Mouse (Mus musculus): ENCODE measurements around the gene Urb1.
A peak's percentile ranks its signal among the peaks of the same experiment; 100 is the strongest.

Urb1 gene

DNA sequence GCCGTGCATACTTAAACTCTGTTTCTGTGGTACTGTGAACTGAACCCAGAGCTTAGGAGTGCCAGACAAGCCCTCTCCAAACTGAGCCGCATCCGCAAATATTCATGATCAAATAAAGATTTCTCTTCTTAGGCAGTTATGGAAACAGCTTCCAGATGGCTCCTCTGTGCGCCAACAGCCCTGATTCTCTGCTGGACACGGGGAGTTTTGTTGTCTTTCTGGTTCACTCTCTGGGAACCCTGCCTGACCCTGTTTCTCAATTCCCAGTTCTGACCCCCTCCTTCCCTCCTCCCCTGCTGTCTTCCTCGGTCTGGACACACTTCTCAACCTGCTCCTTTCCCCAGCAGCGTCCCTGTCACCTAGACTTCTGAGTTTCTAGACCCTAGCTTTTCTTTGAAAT, 12.8 kb upstream of the Urb1 start:
- DNase-seq (ENCODE audit: low spot score), result no peak

DNA sequence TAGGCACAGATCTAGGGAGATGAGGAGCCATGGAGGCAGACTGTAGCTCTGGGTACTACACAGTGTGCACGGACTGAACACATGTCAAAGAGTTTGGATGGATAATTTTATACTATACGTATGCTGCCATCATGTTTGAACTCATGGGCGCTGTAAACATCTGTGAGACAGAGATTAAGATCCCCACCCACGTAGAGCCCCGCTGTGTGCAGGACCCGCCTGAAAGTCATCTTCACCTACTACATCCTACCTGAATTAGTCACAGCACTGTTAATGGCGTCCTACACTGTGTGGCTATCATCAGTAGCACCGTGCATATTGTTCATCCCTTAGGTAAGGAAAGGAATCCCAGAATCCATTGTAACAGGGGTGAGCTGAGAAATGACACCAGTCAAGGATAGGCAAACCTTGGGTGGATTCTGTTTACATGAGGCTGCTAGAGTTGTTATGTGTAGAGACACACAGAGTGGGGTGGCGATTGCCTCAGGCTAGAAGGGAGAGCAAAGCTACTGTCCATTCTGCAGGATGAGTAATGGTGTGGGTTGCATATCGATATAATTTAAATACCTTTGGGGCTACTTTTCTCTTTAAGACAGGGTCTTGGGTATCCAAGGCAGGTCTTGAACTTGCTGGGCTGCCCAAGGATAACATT, 12.2 kb upstream of the Urb1 start:
- DNase-seq (ENCODE audit: low spot score), result no peak

DNA sequence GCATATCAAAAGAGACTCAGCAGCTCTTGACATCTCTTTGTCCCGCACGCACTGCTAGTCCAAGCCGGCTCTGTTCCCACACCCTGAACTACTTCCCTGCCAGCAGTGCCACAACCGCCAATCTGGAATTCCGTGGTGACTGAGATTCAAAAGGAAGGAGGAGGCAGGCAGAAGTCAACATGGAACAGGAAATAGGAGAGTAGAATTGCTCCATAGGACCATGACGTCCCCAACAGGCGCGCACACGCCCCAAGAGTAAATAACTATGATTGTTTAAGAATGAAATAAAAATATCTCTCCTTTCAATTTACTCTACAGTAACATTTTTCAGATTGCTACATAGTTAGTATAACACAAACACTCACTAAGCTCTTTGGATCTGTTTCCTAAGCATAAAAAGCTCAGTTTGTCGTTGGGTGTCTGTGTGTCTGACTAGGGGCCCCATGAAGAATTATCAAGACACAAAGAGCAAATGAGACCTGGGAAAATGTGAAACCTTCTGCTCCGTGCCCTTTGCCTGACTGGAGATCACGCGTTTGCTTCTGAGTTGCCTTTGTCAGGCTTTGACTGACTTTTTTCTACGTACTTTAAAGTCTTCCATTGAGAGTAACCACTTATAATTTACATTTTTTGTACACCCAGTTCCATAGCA, 11.0 kb upstream of the Urb1 start:
- no peak for DNase-seq (ENCODE audit: low spot score)

DNA sequence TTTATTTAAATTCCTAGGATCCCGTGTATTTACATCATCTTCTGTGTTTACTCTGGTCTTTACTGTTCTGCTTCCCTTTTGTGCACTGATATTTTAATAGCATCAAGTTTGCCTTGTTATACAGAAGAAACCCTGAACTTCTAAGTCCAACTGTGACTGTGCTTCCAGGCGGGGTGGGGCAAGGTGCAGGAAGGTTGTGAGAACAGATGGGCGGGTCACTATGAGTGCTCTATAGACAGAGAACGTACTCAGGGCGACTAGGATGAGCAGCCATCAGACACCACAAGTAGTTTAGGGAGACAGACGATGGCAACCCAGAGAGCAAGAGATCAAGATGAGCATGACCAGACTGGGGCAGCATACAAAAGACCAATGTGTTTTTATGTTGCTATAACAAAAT, 10.1 kb upstream of the Urb1 start:
- DNase-seq (ENCODE audit: low spot score), result no peak

DNA sequence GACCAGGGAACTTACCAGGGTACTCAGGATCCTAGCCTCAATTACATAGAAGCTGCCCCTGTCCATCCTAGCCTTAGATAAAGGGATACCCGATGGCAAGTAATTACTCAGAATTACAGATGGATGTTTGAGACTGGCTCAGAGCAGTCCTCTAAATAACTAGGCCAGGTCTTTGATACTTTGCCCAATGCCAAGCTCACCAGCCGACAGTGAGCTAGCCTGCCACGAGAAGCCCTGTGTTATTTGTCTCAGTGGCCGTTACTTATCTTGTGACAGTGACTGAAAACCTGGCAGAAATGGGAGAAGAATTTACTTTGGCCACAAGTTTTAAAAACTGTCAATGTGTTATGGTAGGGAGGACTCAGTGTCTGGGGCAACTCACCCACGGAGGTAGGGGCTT, 1.9 kb upstream of the Urb1 start:
- no peak for DNase-seq (ENCODE audit: low spot score)

DNA sequence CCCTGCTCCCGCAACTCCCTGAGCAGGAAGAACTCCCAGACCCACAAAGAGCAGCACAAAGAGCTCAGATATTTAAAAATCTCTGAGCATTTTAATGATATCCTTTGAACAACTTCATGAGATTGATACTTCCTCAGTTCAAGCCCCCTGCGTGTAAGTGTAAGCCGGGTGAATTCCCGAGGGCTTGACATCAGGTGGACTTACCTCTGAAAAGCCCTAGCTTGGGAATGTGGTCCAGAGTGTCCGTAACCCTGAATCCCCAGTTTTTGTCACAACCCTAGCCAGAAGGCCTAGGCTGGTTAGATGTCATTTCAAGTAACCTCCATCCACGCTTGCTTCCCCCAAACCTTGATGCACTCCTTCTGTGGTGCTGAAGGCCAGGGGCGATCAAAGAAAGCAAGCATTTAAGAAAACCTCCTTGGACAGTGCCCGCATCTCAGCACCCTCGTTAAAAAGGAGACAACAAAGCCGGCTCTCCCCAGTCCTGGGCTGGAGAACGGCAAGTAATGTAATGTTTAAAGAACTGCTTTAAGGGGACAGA, 573 bp upstream of the Urb1 start:
- DNase-seq (ENCODE audit: low spot score), result no peak

DNA sequence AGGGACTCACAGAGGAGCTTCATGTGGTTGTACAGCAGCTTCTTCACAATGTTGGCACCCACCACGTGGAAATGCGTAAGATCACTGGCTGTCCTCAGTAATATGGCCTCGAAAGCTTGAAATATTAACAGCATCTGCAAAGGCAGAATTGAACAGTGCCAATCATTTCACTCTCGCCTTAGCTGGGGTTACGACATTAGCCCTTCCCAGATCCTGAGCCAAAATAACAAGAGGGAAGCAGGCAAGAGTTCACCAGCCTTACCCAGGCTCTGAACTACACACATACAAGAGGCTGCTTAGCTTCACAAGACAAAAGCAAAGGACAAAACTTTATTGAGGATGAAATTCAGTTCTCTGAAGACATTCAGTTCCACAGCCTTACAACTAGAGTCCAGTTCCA, 5.7 kb downstream of the Urb1 start:
- no peak for DNase-seq (ENCODE audit: low spot score)

DNA sequence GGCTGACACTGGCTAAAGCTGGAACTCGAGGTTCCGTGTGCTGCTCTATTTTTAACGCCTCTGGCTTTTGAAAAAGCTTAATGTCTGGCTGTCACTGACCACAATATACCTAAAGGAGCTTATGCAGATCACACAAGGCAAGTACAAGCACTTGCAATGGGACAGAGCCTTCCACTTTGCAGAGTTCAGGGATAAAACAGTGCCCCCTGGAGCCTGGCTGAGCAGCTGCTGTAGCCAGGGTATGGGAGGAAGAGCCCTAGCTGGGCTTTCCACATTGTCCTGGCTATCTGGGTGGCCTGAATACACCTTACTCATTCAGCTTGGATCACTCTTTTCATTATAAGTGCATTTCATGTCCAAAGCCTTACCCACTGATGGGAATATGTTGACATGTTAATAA, 8.3 kb downstream of the Urb1 start:
- DNase-seq (ENCODE audit: low spot score), result peak; percentile 30

DNA sequence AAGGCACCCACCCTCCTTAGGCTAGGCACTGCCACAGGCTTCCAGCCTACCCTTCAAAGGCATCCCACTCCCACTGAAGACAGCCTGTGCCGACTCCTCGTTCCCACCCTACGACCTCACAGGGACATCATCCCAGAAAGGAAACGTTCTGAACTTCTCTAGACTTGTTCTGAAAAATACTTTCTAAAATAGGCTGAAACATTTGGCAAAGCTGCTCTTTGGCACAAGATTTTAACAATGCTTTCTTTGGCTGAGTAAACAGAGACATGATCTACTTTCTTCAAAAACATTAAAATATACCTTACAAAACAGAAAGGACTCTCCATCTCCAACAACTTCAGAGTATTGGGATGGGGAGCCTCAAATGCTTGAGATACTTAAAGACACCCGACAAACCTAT, 9.0 kb downstream of the Urb1 start:
- DNase-seq (ENCODE audit: low spot score), result no peak

DNA sequence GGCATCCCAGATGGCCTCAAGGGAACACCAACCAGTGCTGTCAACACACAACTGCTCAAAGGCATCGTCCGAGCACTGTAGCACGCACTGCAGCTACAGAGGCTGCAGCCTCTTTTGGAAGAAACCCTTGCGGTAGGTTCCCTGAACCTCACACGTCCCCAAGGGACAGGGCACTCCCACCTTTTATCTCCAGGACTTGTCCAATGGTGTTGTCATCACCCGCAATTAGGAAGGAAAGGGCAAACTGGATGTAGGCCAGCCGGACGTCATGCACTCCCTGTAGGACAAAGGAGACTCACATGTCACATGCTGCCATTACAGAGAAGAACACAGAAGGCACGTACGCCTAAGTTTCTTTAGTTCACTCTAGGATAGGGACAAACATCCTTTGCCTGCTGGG, 10.4 kb downstream of the Urb1 start:
- DNase-seq (ENCODE audit: low spot score), result no peak

DNA sequence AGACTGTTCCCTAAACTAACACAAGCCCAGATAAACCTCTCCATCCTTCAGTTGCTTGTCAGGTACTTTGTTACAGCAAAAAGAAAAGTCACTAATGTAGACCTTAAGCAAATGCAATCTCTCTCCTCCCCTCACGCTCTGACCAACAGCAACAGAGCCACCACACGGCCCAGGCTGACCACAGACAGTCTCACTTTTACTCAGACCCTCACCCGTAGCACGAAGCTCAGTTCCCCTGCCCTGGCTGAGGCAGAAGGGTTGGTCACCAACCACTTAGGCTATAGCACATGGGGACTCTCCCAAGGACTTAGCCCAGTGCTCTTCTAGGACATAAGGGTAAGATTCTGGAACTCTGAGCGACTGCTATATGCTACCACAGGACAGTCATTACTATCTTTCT, 11.4 kb downstream of the Urb1 start:
- no peak for DNase-seq (ENCODE audit: low spot score)

DNA sequence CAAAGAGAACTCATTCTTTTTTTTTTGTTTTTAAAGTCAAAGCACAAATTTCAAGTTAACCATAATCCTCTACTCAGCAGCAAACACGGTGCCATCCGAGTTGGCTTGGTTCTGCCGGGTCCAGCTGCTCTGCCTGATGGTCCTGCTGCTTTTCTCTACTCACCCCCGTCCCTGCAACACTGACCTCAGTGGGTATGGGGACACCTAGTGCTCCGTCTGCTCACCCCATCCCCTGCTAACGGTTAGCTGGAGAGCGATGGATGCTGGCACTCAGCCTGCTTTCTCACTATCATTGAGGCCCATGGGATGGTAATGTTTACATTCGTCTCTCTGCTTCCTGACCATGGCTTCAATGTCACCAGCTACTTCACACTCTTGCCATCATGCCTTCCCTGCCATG, 11.8 kb downstream of the Urb1 start:
- DNase-seq (ENCODE audit: low spot score), result no peak

DNA sequence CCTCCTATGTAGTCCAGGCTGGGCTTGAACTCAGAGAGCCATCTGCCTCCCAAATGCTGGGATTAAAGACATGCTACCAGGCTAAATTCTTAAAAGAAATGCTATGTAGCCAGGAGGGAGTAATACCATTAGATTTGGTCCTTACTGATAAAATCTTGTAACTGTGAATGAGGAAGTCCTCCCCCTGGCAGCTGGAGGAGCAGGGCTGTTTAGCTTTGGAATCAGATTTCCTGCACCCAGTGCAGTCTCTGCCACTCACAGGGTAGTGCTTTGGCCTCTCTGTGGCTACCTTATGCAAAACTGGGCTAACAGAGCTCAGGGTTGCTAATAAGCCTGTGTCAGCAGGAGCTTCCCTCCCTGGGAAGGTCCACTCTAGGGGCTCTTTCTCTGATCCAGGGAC, 15.5 kb downstream of the Urb1 start:
- no peak for DNase-seq (ENCODE audit: low spot score)

DNA sequence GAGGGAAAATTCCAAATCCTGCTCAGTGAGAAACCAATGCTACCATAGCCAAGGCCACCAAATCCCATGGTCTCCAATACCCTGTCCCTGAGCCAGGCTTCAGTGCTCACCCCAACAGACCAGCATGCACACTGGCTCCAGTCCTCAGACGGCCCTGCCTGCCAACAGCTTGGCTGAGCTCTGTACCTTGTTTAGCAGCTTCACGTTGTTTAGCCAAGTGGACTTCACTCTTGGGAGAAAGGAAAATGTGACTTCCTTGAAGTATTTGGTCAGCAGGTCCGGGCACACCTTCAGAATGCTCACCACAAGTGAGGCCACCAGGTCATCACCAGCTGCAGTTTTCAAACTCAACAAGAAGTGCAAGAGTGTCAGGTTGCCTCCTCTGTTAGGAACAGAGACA, 17.7 kb downstream of the Urb1 start:
- DNase-seq (ENCODE audit: low spot score), result no peak

DNA sequence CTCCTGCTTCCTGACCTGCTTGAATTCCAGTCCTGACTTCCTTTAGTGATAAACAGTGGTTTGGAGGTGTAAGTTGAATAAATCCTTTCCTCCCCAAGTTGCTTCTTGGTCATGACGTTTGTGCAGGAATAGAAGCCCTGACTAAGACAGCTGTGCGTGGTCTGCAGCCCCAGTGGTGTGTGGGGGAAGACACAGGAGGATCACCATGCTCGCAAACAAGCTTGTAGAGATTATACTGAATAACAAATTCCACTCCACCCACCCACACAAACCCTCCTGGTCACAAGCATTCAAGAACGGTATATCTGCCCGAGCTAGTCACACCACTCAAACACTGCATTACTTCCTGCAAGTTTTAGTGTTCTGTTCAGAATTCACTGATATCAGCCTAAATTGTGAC, 18.1 kb downstream of the Urb1 start:
- no peak for DNase-seq (ENCODE audit: low spot score)

DNA sequence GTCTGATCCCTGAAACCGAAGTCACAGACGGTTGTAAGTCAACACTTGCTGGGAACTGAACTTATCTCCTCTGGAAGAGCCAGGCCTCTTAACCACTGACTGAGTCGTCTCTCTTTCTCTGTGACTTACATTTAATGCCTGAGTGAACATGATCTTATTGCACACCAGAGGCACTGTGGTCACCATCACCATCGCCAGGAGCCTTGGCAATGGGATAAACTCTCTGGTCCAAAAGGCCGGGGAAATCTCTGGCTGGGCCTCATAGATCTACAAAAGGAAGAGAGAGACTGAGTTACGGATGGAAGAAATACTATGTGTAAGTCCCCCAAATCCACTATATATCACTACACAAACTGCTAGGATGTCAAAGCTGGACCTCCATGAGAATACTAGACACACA, 19.3 kb downstream of the Urb1 start:
- DNase-seq (ENCODE audit: low spot score), result no peak

DNA sequence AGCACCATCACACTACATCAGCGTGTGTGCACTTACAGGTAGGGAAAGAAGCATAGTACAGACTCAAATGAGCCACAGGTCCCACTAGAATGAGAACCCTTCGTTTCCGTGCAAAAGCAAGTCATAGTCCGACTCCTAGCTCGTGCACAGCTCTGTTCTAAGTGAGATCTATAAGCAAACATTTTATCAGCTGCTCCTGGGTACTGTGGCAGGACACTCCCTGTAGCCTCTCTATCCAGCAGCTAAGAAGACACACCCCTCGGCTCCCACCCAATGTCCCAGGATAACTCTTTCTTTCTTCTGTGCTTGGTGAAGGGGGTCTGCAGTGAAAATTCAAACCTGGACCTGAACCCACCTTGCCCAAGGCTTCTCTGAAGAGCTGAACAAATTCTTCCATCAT, 21.6 kb downstream of the Urb1 start:
- DNase-seq (ENCODE audit: low spot score), result no peak

DNA sequence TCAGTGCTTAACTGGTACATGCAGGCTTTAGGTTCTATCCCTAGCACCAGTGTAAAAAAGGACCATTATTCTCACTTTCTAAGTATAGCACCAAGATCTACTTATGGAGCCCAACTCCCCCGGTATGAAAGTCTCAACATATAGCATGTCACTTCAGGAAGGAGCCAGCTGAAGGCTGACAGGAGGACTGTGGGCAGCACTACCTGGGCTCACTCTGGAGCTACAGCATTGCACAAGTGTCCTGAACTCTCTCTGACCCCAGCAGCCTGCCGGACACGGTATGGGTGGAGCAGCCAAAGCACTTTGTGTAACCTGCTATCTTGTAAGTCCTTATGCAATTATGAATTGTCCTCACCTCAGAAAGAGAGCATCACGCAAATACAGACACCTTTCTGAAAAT, 25.0 kb downstream of the Urb1 start:
- DNase-seq (ENCODE audit: low spot score), result no peak

DNA sequence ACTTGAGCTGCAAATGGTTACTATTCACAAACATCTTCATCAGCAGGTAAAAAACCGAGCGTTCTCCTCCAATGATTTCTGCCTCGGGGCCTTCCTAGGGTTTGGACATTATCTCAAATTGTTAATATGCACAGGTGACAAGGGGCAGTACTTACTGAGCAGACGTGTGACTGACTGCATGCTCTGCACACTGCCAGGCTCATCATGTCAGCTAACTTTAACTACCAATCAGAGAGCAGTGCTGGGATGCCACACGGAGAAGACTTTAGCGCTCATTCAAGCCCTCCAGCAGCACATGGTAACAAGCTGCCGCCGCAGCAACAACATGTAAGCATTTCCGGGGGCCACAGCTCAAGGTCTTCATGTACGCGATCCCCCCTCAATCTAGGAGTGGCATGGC, 26.9 kb downstream of the Urb1 start:
- DNase-seq (ENCODE audit: low spot score), result no peak

DNA sequence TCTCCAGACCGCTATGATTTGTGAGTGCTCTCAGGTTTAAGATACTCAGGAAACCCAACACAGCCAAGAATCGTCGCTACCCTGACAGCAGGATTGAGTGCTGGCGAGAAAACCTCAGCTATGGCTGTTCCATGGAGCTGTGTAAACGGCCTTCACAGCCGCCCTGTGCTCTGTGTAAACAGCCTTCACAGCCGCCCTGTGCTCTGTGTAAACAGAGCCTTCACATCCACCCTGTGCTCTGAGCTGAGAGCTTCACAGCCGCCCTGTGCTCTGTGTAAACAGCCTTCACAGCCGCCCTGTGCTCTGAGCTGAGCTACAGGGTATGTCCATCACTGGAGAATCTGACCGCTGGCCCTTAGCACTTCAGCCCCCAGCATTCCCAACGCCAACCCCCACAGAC, 30.4 kb downstream of the Urb1 start:
- peak; percentile 52 for DNase-seq (ENCODE audit: low spot score)

DNA sequence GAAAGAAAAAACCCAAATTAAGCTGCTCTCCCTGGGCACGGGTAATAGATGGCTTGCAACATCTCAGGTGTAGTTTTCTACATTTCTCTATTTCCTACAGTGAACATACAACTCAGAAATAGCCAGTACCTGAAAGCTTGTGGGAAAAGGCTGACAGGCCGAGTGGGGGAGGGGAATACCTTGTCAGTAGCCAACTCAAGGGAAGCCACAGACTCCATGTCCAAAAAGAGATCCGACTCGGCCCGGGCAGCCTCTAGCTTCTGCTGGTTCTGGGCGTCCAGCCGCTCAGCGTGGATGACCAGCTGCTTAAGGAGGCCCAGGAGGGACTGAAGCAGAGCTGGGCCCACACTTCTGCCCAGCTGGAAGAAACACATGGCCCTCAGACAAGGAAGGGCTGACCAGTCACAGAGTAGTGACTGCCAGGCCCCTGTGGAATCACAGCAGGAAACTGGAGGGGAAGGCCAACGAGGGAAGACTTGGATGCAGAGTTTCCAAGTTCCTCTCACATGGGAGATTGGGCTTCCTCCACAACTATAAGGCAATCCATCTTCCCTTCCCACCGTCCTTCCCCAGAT, 34.2 kb downstream of the Urb1 start:
- no peak for DNase-seq (ENCODE audit: low spot score)

DNA sequence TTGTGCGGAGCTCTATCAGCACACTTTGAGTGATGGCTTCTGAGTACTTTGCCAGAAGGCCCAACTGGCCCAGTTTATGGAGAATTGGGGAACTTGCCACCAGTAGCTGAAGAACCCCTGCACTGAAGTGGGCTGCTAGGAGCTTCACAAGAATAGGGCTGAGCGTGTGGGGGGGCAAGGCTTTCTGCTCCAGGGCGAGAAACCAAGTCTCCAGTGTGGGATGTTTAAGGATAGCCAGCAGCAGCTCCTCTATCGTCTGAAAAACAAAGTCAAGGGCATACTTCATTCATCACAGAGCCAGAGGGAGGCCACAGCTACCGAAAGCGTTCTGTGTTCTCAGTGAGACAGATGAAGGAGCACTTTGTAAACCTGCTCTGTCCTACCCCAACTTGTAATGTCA, 35.6 kb downstream of the Urb1 start:
- no peak for DNase-seq (ENCODE audit: low spot score)

DNA sequence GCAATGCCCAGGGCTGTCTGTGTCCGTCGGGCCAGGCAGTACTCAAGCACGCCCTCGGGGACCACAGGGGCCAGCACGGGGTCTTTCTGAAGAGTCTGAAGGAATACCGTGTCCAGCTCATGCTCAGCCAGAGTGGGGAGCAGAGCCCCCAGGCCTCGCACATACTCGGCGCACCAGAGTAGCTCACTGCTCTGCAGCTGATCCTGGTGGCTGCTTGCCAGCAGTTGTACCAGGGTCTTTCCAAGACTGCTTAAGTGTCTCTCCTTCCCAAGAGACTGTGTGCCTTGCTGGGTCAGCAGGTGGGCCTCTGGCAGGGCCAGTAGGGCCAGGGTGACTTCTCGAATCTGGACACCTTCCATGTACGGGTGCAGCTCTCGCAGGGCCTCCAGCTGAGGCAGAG, 36.0 kb downstream of the Urb1 start:
- DNase-seq (ENCODE audit: low spot score), result no peak

DNA sequence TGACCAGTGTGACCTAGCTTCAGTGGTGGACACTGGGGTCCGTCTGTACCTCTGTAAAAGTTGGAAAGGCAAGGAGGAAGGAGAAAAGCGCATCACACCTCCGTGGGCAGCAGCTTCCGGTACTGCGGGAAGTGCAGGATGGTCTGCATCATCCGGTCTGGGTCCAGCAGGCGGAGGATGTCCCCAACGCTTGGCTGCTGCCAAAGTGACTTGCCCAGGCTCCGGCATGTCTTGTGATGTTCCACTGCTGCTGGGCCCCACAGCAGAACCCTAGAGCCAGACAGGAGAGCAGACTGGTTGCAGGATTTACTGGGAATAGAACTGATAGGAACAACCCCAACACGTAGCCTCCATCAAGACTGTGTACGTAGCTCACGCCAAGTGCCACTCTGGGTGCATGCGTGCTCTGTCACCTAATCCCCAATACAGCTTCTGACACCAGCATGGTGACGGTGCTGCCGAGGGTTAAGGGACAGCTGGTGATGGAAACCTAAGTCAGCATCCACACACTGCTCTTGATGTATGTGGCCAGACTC, 43.2 kb downstream of the Urb1 start:
- no peak for DNase-seq (ENCODE audit: low spot score)
